Mouse (Mus musculus): ENCODE measurements around the gene Syne1.

Syne1 gene

DNA sequence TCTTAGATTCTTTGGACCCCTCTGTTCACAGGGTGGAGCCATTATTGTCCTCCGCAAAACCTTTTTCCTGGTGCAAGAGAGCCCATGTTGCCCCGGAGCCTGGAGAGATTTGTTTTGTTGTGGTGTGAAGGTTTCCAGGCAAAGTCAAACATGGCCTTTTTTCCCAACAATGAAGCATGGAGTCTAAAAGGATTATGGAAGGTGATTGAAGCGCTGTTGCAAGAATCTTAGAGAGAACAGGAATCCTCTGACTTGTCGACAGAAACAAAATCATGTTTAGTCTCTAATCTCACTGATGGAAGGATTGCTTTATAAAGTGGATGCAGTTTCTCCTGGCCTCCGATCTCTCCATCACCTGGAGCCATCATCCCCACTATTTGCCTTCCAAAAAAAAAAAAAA lies at the start of gene Syne1:
Gene Syne1 (minus strand): TSS at position 101 of the 400 bp plus-strand sequence.
- no peak for DNase-seq (ENCODE audit: low spot score in 2 of 2)

DNA sequence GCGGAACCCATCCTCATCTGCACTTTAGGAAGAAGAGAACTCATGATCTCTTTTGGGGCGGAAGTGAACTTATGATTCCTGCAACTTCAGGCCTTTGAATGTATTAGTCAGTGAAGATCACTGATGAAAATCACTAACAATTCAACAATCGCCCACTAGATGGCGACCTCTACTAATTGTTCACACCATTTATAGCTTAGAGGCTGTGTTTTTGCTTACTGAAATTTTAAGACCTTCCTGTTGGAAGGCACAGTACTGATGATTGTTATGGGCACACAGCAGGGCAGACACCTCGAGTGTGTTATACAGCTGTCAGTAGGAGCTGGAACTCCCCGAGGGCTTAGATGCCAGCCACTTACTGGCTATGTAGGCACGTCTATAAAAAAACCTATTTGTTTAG lies 48.8 kb upstream of the Syne1 start:
- peak in 1 of 2 experiments; percentile 29 for DNase-seq (ENCODE audit: low spot score in 2 of 2)

DNA sequence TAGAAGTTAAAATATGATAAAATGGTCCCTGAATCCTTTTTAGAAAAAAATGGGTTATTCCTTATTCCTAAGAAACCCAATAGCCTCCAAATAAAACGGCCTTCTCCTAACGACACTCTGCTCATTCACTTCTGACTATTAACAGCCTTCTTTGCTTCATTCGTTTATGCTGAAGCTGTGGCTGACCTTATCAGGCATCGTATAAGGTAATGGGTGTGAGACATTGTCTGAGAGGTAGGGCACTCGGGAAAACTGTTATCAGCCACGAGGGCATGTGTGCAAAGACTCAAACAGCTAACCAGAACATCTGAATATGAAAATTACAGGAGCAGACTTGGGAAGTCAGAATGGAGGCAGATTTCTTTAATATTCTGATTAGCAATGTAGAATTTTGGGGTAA lies 45.3 kb upstream of the Syne1 start:
- no peak for DNase-seq (ENCODE audit: low spot score in 2 of 2)

DNA sequence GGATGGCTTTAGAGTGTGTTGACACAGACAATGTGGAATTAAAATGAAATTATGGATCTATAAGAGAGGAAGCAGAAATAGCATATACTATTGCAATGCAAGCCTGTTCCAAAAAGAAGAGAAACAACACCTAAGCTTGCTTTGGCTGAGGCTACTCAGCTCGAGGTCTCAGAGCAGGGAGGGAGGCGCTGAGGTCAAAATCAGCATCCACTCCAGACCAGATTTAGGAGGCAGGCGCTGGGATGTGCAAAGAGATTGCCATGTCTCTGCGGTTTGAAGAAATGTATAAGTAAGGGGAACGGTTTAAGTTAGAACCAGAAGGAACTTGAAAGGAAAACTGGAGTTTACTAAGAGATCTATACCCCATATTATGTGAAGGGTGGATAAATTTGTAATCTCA lies 43.2 kb upstream of the Syne1 start:
- DNase-seq (ENCODE audit: low spot score in 2 of 2): no peak

DNA sequence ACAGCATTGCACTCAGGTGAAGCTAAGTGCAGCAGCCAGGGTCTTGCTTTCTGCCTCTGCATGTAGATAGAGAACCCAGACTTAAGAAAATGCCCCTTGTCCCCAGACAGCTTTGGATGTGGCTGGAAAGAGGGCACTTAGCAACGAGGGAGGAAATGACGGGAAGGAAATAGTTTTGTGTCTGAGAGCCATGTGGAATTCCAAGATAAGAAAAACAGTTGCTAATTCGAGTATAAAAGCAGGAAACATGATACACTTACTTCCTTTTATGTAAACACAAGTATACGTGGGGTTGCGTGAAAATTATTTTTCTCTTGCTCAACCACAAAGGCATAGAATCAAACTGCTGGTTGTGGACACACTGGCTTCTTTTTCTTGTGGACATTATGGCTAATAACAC lies 42.2 kb upstream of the Syne1 start, which contains the start of gene Myct1:
Gene Myct1 (plus strand): TSS at position 312 of the 400 bp plus-strand sequence.
- DNase-seq (ENCODE audit: low spot score in 2 of 2): no peak

DNA sequence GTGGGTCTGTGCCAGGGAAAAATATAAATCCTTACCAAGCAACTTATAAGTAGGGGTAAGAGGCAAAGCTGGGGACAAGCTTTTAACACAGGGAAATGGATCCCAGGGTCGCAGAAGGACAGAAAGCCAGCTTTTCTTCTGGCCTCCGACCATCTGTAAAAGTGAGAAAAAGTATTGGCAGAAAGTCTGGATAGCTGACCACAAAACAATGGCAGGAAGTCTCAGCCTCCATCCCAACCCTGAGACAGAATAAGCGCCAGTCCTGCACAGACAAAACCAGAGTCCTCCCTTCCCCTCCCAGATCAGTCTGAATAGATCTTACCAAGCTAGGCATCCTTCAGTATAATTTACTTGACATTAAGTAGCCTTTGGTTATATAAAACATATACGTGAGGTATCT lies 40.7 kb upstream of the Syne1 start:
- DNase-seq (ENCODE audit: low spot score in 2 of 2): no peak

DNA sequence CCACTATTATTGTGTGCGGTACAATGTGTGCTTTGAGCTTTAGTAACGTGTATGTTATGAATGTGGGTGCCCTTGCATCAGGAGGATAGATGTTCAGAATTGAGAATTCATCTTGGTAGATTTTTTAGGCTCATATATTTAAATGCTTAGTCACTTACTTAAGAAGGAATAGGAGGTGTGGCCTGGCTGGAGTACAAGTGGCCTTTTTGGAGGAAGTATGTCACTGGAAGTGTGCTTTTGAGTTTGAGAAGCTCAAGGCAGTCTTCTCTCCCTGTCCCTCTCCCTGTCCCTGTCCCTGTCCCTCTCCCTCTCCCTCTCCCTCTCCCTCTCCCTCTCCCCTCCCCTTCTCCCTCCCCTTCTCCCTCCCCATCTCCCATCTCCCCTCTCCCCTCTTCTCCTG lies 39.8 kb upstream of the Syne1 start:
- DNase-seq (ENCODE audit: low spot score in 2 of 2): no peak

DNA sequence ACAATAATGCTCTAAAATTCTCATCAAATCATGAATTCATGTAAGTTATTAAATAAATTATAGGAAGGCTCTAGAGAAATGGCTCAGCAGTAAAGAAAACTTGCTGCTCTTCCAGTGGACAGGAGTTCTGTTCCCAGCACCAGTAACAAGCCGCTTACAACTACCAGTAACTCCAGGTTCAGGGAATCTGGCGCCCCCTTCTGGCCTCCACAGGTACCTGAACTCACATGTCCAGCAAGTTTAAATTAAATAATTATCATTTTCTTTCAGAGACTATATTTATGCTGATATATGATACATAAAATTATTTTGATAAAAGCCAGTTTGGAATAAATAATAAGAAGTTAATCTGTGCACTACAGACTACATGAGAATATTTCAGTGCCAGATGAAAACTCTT lies 22.0 kb upstream of the Syne1 start:
- DNase-seq (ENCODE audit: low spot score in 2 of 2): no peak

DNA sequence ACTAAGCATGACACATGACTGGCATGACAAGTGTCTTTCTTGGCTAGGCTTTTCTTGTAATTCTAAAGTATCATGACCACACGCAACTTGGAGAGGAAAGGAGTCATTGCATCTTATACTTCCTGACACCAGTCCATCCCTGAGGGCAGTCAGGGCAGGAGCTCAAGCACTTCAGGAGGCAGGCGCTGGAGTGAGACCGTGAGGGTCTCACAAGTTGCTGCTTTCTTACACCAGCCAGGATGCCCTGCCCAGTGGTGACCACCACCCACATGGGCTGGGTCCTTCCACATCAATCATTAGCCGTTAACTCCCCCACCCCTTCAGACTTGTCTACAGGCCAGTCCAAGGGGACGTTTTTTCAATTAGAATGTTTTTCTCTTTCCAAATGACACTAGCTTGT lies 20.1 kb upstream of the Syne1 start:
- no peak for DNase-seq (ENCODE audit: low spot score in 2 of 2)

DNA sequence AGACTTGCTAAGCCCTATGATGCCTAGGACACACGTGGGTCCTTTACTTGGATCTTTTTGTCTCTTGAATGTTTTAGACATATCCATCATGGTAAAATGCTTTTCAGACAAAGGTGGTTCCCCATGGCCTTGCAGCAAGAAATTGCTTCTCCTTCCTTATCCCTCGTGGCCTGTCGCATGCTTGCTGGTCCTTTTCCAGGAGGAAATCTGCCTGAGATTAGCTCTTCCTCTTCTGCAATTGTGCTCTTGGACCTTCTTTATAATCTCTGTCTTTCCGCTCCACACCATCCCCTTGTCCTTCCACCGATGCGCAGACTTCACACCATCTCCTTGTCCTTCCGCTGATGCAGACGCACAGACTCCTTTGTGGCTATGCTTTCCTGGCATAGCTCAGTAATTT lies 18.8 kb upstream of the Syne1 start:
- DNase-seq (ENCODE audit: low spot score in 2 of 2): no peak

DNA sequence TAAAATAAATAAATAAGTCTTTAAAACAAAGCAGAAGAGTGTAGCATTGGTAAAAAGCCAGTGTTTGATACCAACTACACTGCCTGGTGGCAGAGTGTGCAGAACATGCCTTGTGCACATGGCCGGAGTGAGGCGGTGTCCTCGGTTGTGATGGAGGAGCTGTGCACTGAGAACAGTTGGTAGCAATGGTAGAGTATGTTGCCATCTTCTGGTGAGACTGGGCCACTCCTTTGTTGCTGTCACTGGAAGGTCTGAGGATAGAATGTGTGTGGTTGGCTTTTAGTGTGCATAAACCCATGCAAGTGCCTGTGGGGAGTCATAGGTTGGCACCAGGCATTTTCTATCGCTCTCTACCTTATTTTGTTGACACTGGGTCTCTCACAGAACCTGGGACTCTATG lies 17.7 kb upstream of the Syne1 start:
- no peak for DNase-seq (ENCODE audit: low spot score in 2 of 2)

DNA sequence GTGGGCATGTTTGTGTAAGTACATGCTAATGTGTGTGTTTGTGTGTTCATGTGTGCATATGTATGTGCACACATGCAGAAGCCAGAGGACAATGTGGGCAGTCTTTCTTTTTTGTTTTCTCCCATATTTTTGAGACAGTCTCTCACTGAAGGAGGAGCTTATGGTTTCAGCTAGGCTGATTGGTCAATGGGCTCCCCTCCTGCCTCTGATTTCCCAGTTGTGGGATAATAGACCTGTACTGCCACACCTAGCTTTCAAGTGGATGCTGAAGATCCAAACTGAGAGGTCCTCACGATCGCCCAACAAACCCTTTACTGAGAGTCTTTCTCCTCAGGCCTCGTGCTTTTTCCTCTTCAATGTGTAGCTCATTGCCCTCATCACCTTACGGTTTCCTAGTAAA lies 10.4 kb upstream of the Syne1 start:
- no peak for DNase-seq (ENCODE audit: low spot score in 2 of 2)

DNA sequence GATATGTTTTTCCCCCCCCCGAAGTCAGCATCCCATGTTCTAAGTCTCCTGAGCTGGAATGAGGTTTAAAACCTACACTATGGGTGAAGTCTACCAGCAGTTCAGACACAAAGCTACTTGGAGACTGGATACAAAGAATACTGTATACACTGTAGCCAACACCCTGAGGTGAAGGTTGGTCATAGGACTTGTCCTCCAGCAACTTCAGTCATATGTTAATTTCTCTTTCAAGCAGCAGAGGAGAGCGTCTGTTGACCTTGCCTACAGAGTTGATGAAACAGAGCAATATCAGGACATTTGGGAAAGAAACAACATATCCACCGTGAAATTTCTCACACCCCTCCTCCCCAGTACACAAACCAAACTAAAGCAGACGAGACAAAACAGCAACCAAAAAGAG lies 9.2 kb upstream of the Syne1 start:
- DNase-seq (ENCODE audit: low spot score in 2 of 2): no peak

DNA sequence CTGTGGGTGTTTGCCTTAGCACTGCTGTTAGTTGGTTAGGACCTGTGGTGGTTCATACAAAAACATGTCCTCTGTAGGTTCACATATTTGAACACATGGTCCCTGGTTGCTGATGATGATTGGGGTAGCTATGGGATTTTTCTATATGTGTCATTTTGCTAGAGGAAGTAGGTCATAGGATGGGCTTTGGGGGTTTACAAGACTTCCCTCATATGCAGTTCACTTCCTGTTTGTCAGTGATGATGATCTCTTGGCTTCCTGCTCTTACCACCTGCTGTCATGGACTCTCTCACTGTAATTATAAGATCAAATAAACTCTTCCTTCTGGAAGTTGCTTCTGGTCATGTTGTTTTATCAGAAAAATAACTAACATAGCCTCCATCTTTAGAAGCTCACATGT lies 7.5 kb upstream of the Syne1 start:
- no peak for DNase-seq (ENCODE audit: low spot score in 2 of 2)

DNA sequence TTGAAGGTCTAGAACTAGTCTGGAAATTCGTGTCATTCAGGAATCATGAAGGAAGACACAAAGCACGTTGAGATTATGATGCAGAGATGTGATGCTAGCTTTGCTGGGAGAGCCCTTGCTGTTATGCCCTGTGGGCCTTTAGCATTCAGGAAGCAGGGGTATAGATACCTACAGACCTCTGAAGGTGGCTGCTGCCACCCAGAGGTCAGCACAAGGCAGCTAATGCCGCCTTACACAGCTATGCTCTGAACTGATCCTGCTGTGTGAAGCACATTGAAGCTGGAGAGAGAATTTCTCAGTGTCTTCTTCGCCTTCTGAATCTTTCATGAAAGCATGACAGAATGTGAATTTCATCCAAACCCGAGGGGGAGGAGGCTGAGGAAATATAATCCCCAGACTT lies 3.7 kb upstream of the Syne1 start:
- no peak for DNase-seq (ENCODE audit: low spot score in 2 of 2)

DNA sequence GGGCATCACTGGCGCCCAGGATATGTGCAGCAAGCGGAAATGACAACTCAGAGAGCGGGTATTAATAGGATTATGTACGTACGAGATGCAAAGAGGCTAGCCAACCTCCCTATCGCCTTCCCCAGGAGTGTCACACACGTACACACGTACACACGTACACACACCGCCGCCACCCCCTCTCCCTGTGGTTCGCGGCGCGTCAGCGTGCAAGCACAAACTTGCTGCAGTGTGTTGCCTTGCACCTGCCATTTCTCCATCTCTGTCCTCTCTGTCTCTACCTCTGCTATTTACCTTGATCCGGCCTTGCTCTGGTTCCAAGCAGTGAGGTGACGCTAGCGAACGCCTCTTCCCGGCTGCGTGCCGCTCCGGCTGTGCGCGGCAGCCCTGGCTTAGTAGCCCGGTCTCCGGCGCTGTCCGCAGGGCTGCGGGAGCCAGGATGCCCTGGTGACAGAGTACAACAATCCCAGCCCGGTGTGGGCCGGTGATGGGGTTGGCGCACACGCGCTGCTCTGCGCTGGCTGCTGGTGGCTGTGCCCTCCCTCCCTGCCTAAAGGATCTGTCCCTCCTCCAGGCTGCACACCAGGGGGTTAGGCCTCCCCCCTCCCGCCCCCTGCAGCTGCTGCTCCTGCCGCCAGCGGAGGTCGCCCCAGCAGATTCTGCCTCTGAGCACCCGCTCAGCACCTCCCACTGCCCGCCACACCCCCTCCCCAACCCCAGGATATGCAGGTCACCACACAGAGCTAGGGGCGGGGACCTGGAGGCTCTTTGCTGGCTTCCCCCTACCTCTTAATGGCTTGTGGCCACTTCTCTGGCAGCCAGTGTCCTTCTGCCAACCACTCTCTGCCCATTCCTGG lies 887 bp downstream of the Syne1 start:
- peak; percentile 8 to 9 for DNase-seq (ENCODE audit: low spot score in 2 of 2)

DNA sequence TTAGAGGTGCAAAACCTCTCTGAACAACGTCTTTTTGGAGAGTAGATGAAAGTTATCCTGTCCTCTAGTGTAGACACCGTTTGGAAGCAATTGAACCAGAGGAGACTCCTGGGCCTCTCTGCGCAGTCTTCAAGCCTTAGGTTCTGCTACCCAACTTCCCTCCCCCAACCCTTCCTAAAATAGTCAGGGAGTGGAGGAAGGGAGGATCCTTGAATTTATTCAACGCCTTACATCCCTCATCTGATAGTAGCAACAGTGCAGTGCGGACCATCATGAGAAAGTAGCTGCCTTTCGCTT lies 1.5 kb downstream of the Syne1 start:
- no peak for DNase-seq (ENCODE audit: low spot score in 2 of 2)

DNA sequence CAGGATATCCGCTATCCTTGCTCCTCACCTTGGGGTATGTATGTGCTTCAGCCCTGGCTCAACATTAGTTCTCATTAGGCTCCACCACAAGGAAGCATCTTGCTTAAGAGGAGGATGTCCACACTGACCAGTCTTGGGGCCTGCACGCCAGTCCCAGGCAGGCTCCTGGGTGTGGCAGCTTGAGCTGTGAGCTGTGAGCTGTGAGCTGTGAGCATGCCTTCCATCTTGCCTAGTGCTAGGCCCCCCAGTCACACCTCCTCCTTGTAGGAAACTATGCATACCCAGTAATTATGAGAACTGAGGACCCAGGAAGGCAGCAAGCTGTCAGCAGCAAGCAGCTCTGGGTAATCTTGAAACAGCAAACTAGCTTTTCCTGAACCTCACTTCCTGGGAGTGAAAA lies 2.6 kb downstream of the Syne1 start:
- no peak for DNase-seq (ENCODE audit: low spot score in 2 of 2)

DNA sequence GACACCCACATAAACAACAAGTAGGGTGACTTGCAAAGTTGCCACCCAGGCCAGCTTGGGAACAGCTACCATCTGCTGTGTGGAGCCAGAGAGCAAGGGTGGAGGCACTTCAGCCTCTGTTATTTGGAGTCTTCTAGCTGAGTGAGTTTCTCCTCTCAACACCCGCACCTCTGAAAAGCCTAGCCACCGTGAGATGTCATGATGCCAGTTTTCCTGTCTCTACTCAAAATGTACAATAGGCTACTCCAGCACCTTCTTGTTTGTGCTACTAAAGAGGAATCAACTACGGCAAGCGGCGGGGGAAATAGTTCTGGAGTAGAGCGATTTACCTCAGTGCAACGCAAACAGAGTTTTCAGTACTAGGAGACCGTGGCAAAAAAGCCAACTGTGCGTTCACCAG lies 3.5 kb downstream of the Syne1 start:
- DNase-seq (ENCODE audit: low spot score in 2 of 2): no peak

DNA sequence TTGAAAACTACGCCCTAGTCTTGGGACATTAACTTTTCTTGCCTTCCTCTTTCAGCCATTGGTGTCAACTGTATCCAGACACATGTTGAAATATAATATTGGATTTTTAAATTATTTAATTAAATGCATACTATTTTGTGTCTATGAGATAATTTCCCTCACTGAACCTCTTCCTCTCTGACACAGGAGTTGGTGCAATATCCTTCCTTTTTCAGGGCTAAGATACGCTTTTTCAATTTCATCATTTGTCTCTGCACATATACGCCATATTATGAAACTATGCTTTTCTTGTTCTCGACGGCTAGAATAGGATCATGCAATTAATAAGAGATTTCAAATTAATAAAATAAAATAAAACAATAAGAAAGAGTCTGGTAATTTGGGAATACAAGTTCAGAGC lies 4.9 kb downstream of the Syne1 start:
- no peak for DNase-seq (ENCODE audit: low spot score in 2 of 2)

DNA sequence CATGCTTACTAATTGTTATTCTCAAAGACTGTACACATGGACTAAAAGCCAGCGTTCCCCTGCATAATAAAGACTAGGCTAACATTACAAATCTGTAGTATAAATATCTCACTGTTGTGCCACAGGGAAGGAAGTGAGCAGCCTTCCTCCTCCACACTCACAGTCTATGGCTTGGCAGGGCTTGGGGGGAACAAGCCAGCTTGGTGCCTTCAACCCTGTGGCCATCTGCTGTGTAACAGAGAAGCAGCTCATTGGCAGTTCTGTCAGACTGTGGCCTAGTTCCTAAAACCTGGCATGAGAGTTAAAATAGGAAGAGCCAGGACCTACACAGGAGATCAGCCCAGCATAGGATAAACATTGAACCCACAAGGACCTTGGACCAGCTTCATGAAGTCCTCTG lies 23.0 kb downstream of the Syne1 start:
- no peak for DNase-seq (ENCODE audit: low spot score in 2 of 2)

DNA sequence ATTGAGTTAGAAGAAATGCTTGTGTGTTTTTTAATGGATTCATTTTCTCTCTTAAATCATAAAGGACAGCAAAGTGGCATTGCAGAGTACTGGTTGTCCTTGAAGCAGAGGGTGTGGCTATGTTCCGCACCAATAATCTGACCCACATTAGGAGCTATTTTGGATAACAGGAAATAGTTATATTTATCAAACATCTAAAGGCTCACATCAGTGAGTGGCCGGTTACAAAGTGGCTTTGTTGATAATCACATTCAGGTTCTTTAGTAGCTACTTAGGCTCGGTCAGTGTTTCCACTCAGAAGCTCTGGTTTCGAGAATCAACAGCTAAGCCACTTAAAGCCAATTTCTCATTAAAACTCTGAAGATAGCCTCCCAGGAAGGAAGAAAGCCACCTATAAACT lies 23.6 kb downstream of the Syne1 start:
- DNase-seq (ENCODE audit: low spot score in 2 of 2): no peak

DNA sequence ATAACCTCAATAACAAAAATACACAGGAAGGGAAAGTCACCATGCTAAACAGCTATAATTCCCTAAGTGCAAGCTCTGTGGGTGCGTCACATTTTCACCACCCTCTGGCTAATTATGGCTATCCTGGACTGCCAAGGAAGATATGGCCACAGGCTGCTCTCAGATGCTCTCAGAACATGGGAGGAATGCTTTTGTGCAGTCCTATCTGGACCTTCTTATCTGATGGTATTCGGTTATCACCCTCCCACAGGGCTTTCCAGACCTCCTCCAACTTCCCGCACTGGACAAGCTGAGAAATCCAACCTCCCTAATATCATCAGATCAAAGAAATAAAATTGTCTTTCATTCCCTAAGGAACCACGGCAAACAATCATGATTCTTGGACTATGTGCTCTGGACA lies 28.4 kb downstream of the Syne1 start:
- no peak for DNase-seq (ENCODE audit: low spot score in 2 of 2)

DNA sequence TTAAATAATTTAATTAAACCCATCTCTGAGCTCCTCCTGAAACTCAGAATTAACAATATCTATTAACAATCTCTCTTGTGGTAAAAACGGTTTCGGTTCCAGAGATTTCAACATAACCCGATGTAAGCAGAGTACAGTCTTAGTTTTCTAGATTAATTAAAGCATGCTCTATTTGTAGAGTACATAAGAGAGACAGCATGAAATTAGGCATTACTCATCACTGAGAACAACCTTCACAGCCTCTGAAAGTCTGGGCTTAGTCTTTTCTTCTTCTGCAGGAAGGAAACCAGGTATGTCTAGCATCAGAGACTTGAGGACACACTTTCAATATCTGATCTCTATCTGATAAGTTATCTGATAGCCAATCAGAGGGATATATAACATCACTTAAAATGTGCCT lies 29.0 kb downstream of the Syne1 start:
- DNase-seq (ENCODE audit: low spot score in 2 of 2): no peak

Data from spleen, postnatal 14 days (tissue).